In genomic region chr9:7947946-7948345, GRCm38 (mm10) we compare ENCODE assay signal across 18 mouse cellular contexts. TPM values are rescaled to one million over a fixed set of nuclear protein-coding genes. Genes with fewer than 3 reads are reported as not detected.
"Had no signal": no experiment of that assay in that cellular context is flagged by ENCODE, and none has a peak within 500 bp of the region (broad histone marks: within the 10 kb centered on the region; RNA-seq: fewer than 3 reads in every experiment).

No protein-coding gene starts in this region.

- DNase-seq: lung, adult 2 months; lung, postnatal 14 days; lung, postnatal 36 days; right cerebral cortex, postnatal 14 days; thymus, adult 2 months; thymus, postnatal 25 days; thymus, postnatal 4 days had no signal

- H3K9me3 ChIP-seq: lung, embryonic 15.5 days; megakaryocyte, embryonic 14.5 days; midbrain, embryonic 13.5 days; midbrain, embryonic 15.5 days; neural tube, embryonic 12.5 days; stomach, embryonic 15.5 days had no signal

- ATAC-seq: lung, postnatal 0 days; midbrain, embryonic 13.5 days; midbrain, embryonic 15.5 days had no signal

- H3K4me2 ChIP-seq: lung, embryonic 15.5 days; midbrain, embryonic 11.5 days; midbrain, embryonic 13.5 days; midbrain, embryonic 15.5 days; neural tube, embryonic 12.5 days; stomach, embryonic 15.5 days had no signal

- H3K27me3 ChIP-seq: lung, embryonic 15.5 days; midbrain, embryonic 13.5 days; midbrain, embryonic 15.5 days; neural tube, embryonic 12.5 days; stomach, embryonic 15.5 days had no signal

- H3K4me1 ChIP-seq: lung, embryonic 15.5 days; megakaryocyte, embryonic 14.5 days; midbrain, embryonic 13.5 days; midbrain, embryonic 15.5 days; neural tube, embryonic 12.5 days; stomach, embryonic 15.5 days had no signal

- H3K9ac ChIP-seq: lung, embryonic 15.5 days; midbrain, embryonic 13.5 days; midbrain, embryonic 15.5 days; neural tube, embryonic 12.5 days; stomach, embryonic 15.5 days had no signal

- H3K36me3 ChIP-seq: midbrain, embryonic 15.5 days had no signal

- H3K27ac ChIP-seq: lung, embryonic 15.5 days; macrophage; midbrain, embryonic 13.5 days; midbrain, embryonic 15.5 days; neural tube, embryonic 12.5 days; stomach, embryonic 15.5 days; stomach, postnatal 0 days had no signal

- H3K4me3 ChIP-seq: lung, embryonic 15.5 days; megakaryocyte, embryonic 14.5 days; midbrain, embryonic 13.5 days; midbrain, embryonic 15.5 days; neural tube, embryonic 12.5 days; stomach, embryonic 15.5 days had no signal

RNA-seq across cellular contexts. Expression of gene Yap1, which starts 56.5 kb away (rescaled TPM):
- total RNA-seq: megakaryocyte progenitor cell, adult 5-6 weeks had no signal
